Mouse (Mus musculus) bone marrow macrophage, adult 2 months (primary cell): ENCODE data around the gene Robo3.

Source experiments
- CTCF ChIP-seq: IDR thresholded peaks from 2 replicates; pipeline ENCODE4 v1.5.1; 2012; ENCODE audit warnings: low read depth, mild to moderate bottlenecking, low read length, moderate library complexity
- POLR2A ChIP-seq: IDR thresholded peaks from 2 replicates; pipeline ENCODE4 v1.6.1; 2012; ENCODE audit warnings: mild to moderate bottlenecking, low read depth, low read length, borderline replicate concordance

GRCm38 (mm10) chr9:37392071-37392470, 41.0 kb downstream of the Robo3 start:
- TF ChIP-seq CTCF (no peak), POLR2A (no peak)
